In the genomic region with DNA sequence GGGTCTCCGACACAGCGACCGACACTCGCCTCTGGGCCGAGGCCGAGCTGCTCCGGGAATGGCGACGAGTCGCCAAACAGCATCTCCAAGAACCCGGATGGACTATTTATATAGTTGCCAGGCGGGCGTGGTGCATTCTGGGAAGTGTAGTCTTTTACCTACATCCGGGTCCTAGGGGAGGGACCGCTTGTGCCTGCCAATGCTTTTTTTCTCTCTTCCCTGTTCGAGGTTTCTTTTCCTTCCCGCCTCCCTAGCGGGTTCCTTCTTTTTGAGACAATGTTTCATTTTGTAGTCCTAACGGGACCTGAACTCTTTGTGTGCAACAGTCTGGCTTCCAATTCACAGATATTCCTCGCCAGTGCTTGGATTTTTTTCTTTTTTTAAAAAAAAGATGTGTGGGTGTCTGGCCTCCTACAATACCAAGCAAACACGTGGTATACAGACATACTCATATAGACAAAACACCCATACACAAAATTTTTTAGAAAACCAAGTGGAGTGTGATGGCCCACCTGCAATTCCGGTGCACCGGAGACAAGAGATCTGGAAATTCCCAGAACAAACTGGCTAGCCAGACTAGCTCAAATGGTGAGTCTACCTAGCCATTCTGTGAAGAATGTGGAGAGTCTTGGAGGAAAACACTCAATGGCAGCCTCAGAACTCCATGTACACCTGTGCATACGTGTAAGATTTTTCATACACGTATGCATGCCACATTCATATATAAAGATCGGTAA, we compare ENCODE assay signal across 8 mouse cellular contexts. TPM values are rescaled to one million over a fixed set of nuclear protein-coding genes. Genes with fewer than 3 reads are reported as not detected.
A peak's percentile ranks its signal among the peaks of the same experiment; 100 is the strongest.
DNase-seq lines count a peak whose midpoint lies in the region; ATAC-seq and TF ChIP-seq lines count a peak whose summit lies in the region.

A gene (minus strand): TSS at position 87 of the 737 bp plus-strand sequence.

- TF ChIP-seq CTCF in ES-Bruce4 (IDR thresholded peaks at IDR 0.05; ENCODE audit: low read depth, low read length) = no peak

- no peak for TF ChIP-seq EP300 in ES-Bruce4 (IDR thresholded peaks at IDR 0.05; ENCODE audit: insufficient read depth, low read depth, low read length)

- DNase-seq in forebrain, embryonic 14.5 days (ENCODE audit: low spot score) = peak; percentile 98
- DNase-seq in heart, postnatal 14 days = peak; percentile 95 to 99
- DNase-seq in layer of hippocampus, adult 11-12 months (ENCODE audit: low spot score) = peak; percentile 99
- peak; percentile 98 for DNase-seq in lung, adult 18-20 months
- DNase-seq in testis, postnatal 14 days (ENCODE audit: low spot score) = peak; percentile 97

- intact Hi-C loops in heart, postnatal 14 days (cut with DNase I) = no loop called here

- ATAC-seq in cerebellum, adult (ENCODE audit: insufficient number of reproducible peaks, low FRiP score, low TSS enrichment) = peak; percentile 87
- peak; percentile 94 for ATAC-seq in forebrain, embryonic 14.5 days
- ATAC-seq in neural tube, embryonic 15.5 days (ENCODE audit: low FRiP score) = peak; percentile 91

- peaks cover 3% of the 10 kb centered on the region for H3K4me1 ChIP-seq in ES-Bruce4 (ENCODE audit: control insufficient read depth, insufficient read depth, low read length)
- peaks cover 27% of the 10 kb centered on the region for H3K4me1 ChIP-seq in forebrain, embryonic 14.5 days (ENCODE audit: control insufficient read depth, insufficient read depth, low read length)
- H3K4me1 ChIP-seq in neural tube, embryonic 15.5 days = peaks cover 47% of the 10 kb centered on the region

- H3K9me3 ChIP-seq in ES-Bruce4 (replicated peaks; ENCODE audit: control insufficient read depth, insufficient read depth, low read length, poor library complexity, severe bottlenecking) = no peaks in the 10 kb centered on the region
- no peaks in the 10 kb centered on the region for H3K9me3 ChIP-seq in forebrain, embryonic 14.5 days (replicated peaks; ENCODE audit: control insufficient read depth, low read length)
- H3K9me3 ChIP-seq in neural tube, embryonic 15.5 days (replicated peaks) = no peaks in the 10 kb centered on the region

- H3K27me3 ChIP-seq in ES-Bruce4 (ENCODE audit: control insufficient read depth, insufficient read depth, low read length, poor library complexity, severe bottlenecking) = no peaks in the 10 kb centered on the region
- no peaks in the 10 kb centered on the region for H3K27me3 ChIP-seq in forebrain, embryonic 14.5 days (replicated peaks; ENCODE audit: control insufficient read depth, insufficient read depth, low read length)
- no peaks in the 10 kb centered on the region for H3K27me3 ChIP-seq in neural tube, embryonic 15.5 days (replicated peaks)

- H3K4me3 ChIP-seq in ES-Bruce4 (ENCODE audit: low read depth, low read length) = peak within 1 kb of the TSS; percentile 92
- peak within 1 kb of the TSS; percentile 100 for H3K4me3 ChIP-seq in forebrain, embryonic 14.5 days (ENCODE audit: low read depth, low read length)
- peak within 1 kb of the TSS; percentile 100 for H3K4me3 ChIP-seq in neural tube, embryonic 15.5 days (replicated peaks)

- TF ChIP-seq POLR2A in ES-Bruce4 (IDR thresholded peaks at IDR 0.05; ENCODE audit: insufficient read depth, low read length) = peak; percentile 94

- peaks cover 23% of the 10 kb centered on the region for H3K36me3 ChIP-seq in ES-Bruce4 (ENCODE audit: control insufficient read depth, insufficient read depth, low read length, poor library complexity, severe bottlenecking)
- peaks cover 20% of the 10 kb centered on the region; the same call in 1 of the 2 replicates for H3K36me3 ChIP-seq in forebrain, embryonic 14.5 days (ENCODE audit: control insufficient read depth, insufficient read depth, low read length)
- no peaks in the 10 kb centered on the region for H3K36me3 ChIP-seq in neural tube, embryonic 15.5 days

- 13% methylated on average over 24 of the region's 26 CpGs for WGBS in forebrain, embryonic 14.5 days
- 13% methylated on average over 26 of the region's 26 CpGs for WGBS in neural tube, embryonic 15.5 days

- H3K9ac ChIP-seq in ES-Bruce4 (ENCODE audit: low read depth, poor library complexity, severe bottlenecking) = peak within 1 kb of the TSS; percentile 98
- peak within 1 kb of the TSS; percentile 97 for H3K9ac ChIP-seq in forebrain, embryonic 14.5 days (ENCODE audit: low read length)
- peak within 1 kb of the TSS; percentile 99 for H3K9ac ChIP-seq in neural tube, embryonic 15.5 days (replicated peaks)

- peak within 1 kb of the TSS; percentile 92 for H3K27ac ChIP-seq in ES-Bruce4 (ENCODE audit: insufficient read depth, low read length)
- peak within 1 kb of the TSS; percentile 84 for H3K27ac ChIP-seq in forebrain, embryonic 14.5 days (ENCODE audit: low read depth, low read length)
- peak within 1 kb of the TSS; percentile 90 for H3K27ac ChIP-seq in neural tube, embryonic 15.5 days (replicated peaks)

- peak within 1 kb of the TSS; percentile 87 for H3K4me2 ChIP-seq in forebrain, embryonic 14.5 days (ENCODE audit: low read length)
- peak within 1 kb of the TSS; percentile 74 for H3K4me2 ChIP-seq in neural tube, embryonic 15.5 days

RNA-seq across cellular contexts. Expression of the gene that starts here (rescaled TPM):
- 180 and 185 TPM in 2 replicates for polyA plus RNA-seq in ES-Bruce4 (2011; ENCODE audit: insufficient read depth, insufficient read length, low read depth, missing spikeins)
- 64.3 and 75.2 TPM in 2 replicates for polyA plus RNA-seq in forebrain, embryonic 14.5 days (2014; fragmentation: Nextera tagmentation; extraction: Ambion mirVana)
- 100 to 1,000 TPM; 389 to 391 TPM for total RNA-seq in heart, postnatal 14 days (2021)
- 171 and 197 TPM in 2 replicates for polyA plus RNA-seq in neural tube, embryonic 15.5 days (2015; fragmentation: Nextera tagmentation; extraction: Ambion mirVana)

Comparison
In these comparisons a context has a peak if more than half of its experiments do, and no peak if none do; other contexts are left out.
1. Peak in every context shown above with its lines: DNase-seq, ATAC-seq, H3K4me3 ChIP-seq and H3K27ac ChIP-seq.